Mouse (Mus musculus) limb, embryonic 10.5 days (tissue): Measurements from ENCODE around the gene Gcc1. TPM values are rescaled to one million over a fixed set of nuclear protein-coding genes. Genes with fewer than 3 reads are reported as not detected.
A peak's percentile ranks its signal among the peaks of the same experiment; 100 is the strongest.

ENCODE experiments used
- DNase-seq: peaks from one replicate; pipeline ENCODE4 v3.0.0-alpha.2; 2017; ENCODE audit warnings: low spot score
- H3K27ac ChIP-seq: fragments of 300-500 bp; sonication (generic); 2 replicates; pipeline ENCODE4 v1.5.1; 2016; ENCODE audit warnings: mild to moderate bottlenecking
- H3K27me3 ChIP-seq: fragments of 300-500 bp; sonication (generic); 2 replicates; pipeline ENCODE4 v1.6.1; 2016; ENCODE audit warnings: low read depth, mild to moderate bottlenecking; ENCODE audit not compliant: poor library complexity, severe bottlenecking
- H3K36me3 ChIP-seq: fragments of 300-500 bp; sonication (generic); 2 replicates; pipeline ENCODE4 v1.6.1; 2016; ENCODE audit warnings: mild to moderate bottlenecking, moderate library complexity
- H3K4me1 ChIP-seq: fragments of 300-500 bp; sonication (generic); 2 replicates; pipeline ENCODE4 v1.6.1; 2016
- H3K4me3 ChIP-seq: fragments of 300-500 bp; sonication (generic); 2 replicates; pipeline ENCODE4 v1.5.1; 2016; ENCODE audit warnings: mild to moderate bottlenecking, moderate library complexity
- H3K9me3 ChIP-seq: fragments of 300-500 bp; sonication (generic); replicated peaks from 2 replicates; pipeline ENCODE4 v1.6.1; 2016; ENCODE audit warnings: mild to moderate bottlenecking
- WGBS: fragments of 180-500 bp; shearing (Covaris S2); methylation state at CpG from one replicate; pipeline ENCODE4 v1.1.7; 2016; 5-methylcytosine and 5-hydroxymethylcytosine counted together
- polyA plus RNA-seq: library from polyadenylated mRNA; unstranded; fragments of >200 nt; fragmentation: Nextera tagmentation; extraction: Ambion mirVana; gene quantifications from 2 replicates; pipeline ENCODE4 v1.2.1, GENCODE M21; 2016

The Gcc1 gene
- polyA plus RNA-seq, 1 experiment from 2014 or later, result 10.7 TPM

GRCm38 (mm10) chr6:28431538-28431855 lies 3.3 kb upstream of the Gcc1 start:
- Histone ChIP-seq H3K27ac (no peak overlapping the region), H3K36me3 (peaks cover 7% of the 10 kb centered on the region), H3K9me3 (no peaks in the 10 kb centered on the region), H3K27me3 (no peaks in the 10 kb centered on the region), H3K4me3 (no peak overlapping the region), H3K4me1 (no peaks in the 10 kb centered on the region)
- no peak for DNase-seq
- WGBS, result 77% methylated on average over 6 of the region's 6 CpGs

DNA sequence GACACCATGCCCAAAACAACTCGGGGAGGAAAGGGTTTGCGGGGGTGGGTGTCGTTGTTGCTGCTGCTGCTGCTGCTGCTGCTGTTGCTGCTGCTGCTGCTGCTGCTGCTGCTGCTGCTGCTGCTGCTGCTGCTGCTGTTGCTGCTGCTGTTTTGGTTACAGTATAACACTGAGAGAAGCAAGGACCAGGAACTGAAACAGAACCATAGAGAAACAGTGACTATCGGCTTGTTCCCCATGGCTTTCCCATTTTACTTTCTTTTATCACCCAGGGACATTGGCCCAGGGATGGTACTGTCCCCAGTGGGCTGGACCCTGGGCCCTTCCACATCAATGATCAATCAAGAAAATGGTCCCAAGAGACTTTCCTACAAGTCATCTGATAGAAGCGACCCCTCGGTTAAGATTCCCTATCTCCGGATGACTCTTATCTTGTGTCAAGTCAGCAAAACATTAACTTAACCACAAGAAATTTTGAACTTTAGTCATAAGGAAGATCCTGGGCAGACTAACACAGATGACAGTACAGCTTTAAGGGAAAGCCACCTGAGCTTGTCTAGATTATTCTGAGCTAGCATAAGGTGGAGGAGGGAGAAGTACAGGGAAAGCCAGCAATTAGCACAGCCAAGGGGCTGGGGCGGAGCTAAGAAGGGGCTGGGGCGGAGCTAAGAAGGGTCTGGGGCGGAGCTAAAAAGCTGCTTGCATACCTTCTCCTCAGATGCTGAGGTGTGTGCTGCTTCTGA lies 2.8 kb upstream of the Gcc1 start:
- Histone ChIP-seq H3K4me3 (no peak overlapping the region), H3K27ac (no peak overlapping the region), H3K36me3 (peaks cover 13% of the 10 kb centered on the region), H3K9me3 (no peaks in the 10 kb centered on the region), H3K4me1 (no peaks in the 10 kb centered on the region), H3K27me3 (no peaks in the 10 kb centered on the region)
- WGBS, result 80% methylated on average over 10 of the region's 10 CpGs
- no peak for DNase-seq

GRCm38 (mm10) chr6:28429870-28430269 lies 1.7 kb upstream of the Gcc1 start:
- WGBS, result 87% methylated on average over 11 of the region's 11 CpGs
- DNase-seq, result no peak
- Histone ChIP-seq H3K27me3 (no peaks in the 10 kb centered on the region), H3K4me3 (no peak overlapping the region), H3K4me1 (no peaks in the 10 kb centered on the region), H3K27ac (no peak overlapping the region), H3K36me3 (peaks cover 24% of the 10 kb centered on the region), H3K9me3 (no peaks in the 10 kb centered on the region)

DNA sequence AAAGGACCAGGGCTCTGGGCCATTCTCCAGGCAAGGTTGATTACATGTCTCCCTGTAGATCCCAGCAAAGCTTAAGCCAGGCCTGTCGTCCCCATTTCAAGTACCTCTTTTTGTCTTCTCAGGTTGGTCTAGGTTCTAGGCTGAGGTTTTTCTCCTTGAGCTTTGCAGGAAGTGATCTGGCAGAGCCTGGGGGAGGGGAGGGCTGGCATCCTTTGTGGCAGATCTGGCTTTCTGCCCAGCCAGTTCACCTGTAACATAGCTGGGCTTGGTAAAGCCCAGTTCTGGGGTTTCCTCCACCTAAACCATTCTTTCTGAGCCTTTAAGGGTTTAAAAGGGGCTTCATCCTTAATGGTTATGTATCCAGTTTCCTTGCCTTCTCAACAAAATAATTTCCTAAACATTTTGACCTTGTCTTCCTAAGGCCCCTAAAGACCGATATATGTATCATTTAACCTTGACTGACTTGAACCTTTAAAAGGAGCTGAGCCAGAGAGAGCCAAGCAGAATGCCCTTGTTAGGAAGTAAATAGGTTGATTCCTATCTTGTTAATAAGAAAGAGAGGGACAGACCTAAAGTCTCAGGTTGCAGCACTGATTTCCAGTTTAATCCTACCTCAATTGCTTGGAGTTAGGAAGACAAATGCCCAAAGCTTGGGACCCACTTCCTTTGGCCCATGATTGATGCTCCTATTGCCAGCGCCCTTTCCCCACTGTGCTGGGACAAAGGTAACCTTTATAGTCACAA lies 922 bp downstream of the Gcc1 start, which contains the start of gene Fscn3:
Gene Fscn3, plus strand, starts transcription at position 694 of the 744 bp plus-strand sequence.
- no peaks in the 10 kb centered on the region for H3K27me3 ChIP-seq
- no peak within 1 kb of the TSS for H3K27ac ChIP-seq
- H3K9me3 ChIP-seq, result no peaks in the 10 kb centered on the region
- WGBS, result 84% methylated on average over 3 of the region's 3 CpGs
- H3K4me3 ChIP-seq, result no peak within 1 kb of the TSS
- H3K36me3 ChIP-seq, result peaks cover 27% of the 10 kb centered on the region
- peaks cover 9% of the 10 kb centered on the region for H3K4me1 ChIP-seq
- no peak for DNase-seq

DNA sequence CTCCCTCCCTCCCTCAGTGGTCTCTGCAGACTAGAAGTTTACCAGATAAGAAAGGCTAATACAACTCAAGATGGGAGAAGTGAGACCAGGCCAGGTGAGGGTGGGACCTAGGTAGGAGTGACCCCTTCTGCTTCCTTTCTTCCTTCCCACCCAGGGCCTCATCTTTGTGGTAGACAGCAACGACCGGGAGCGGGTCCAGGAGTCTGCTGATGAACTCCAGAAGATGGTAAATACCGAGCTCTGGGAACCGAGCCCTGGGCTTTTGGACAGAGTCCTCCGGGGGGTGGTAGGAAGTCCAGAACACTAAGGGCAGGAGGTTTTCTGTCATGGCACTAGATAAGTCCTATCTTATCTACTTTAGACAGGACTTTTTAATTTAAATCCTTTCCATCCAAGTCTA lies 3.2 kb downstream of the Gcc1 start:
- Histone ChIP-seq H3K36me3 (peaks cover 27% of the 10 kb centered on the region), H3K9me3 (no peaks in the 10 kb centered on the region), H3K4me1 (peaks cover 30% of the 10 kb centered on the region), H3K27me3 (no peaks in the 10 kb centered on the region), H3K4me3 (peak overlapping the region; percentile 94), H3K27ac (no peak overlapping the region)
- no peak for DNase-seq
- whole genome bisulfite sequencing, result 94% methylated on average over 6 of the region's 6 CpGs

- peak overlapping the region; percentile 95 for H3K27ac ChIP-seq
- DNase-seq, result peak; percentile 71
- no peaks in the 10 kb centered on the region for H3K27me3 ChIP-seq
- H3K36me3 ChIP-seq, result peaks cover 29% of the 10 kb centered on the region
- peaks cover 36% of the 10 kb centered on the region for H3K4me1 ChIP-seq
- H3K4me3 ChIP-seq, result peak overlapping the region; percentile 94
- 12% methylated on average over 45 of the region's 46 CpGs for WGBS
- no peaks in the 10 kb centered on the region for H3K9me3 ChIP-seq
Observed at GRCm38 (mm10) chr6:28423767-28424695, 4.2 kb downstream of the Gcc1 start.

GRCm38 (mm10) chr6:28423313-28423712 lies 4.9 kb downstream of the Gcc1 start, which contains the start of gene Arf5:
TSS of gene Arf5 (plus strand) at chr6:28423560.
- 2% methylated on average over 29 of the region's 42 CpGs for WGBS
- H3K4me1 ChIP-seq, result peaks cover 36% of the 10 kb centered on the region
- DNase-seq, result peak; percentile 97

DNA sequence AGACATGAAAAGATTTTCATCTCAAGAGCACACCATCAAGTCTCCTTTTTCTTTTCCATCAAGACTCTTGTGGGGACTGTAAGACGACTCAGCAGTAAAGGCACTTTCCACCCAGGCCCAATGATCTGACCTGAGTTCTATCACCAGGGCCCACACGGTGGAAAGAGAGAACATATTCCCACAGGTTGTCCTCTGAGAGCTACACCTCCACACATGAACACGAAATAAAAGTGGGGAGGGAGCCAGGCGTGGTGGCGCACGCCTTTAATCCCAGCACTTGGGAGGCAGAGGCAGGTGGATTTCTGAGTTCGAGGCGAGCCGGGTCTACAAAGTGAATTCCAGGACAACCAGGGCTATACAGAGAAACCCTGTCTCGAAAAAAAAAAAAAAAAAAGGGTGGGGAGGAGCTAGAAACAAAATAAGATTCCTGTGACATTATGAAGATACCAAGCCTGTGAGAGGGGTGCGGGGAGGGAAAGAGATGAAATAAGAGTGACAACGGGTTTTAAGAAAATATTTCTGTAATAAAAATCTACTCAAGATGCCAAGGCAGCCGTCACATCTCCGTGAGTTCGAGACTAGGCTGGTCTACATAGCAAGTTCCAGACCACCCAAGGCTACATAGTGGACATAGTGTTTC lies 5.4 kb downstream of the Gcc1 start:
- H3K4me3 ChIP-seq, result peak overlapping the region; percentile 94
- no peaks in the 10 kb centered on the region for H3K9me3 ChIP-seq
- H3K36me3 ChIP-seq, result peaks cover 42% of the 10 kb centered on the region
- no peak for DNase-seq
- H3K27ac ChIP-seq, result peak overlapping the region; percentile 95; the same call in 1 of the 2 replicates
- peaks cover 36% of the 10 kb centered on the region for H3K4me1 ChIP-seq
- 74% methylated on average over 15 of the region's 15 CpGs for WGBS
- no peaks in the 10 kb centered on the region for H3K27me3 ChIP-seq

More at GRCm38 (mm10) chr6:28423313-28423712, 4.9 kb downstream of the Gcc1 start, which contains the start of gene Arf5:
- Histone ChIP-seq H3K9me3 (no peaks in the 10 kb centered on the region), H3K27me3 (no peaks in the 10 kb centered on the region), H3K36me3 (peaks cover 36% of the 10 kb centered on the region), H3K27ac (peak within 1 kb of the TSS; percentile 95), H3K4me3 (peak within 1 kb of the TSS; percentile 94)

DNA sequence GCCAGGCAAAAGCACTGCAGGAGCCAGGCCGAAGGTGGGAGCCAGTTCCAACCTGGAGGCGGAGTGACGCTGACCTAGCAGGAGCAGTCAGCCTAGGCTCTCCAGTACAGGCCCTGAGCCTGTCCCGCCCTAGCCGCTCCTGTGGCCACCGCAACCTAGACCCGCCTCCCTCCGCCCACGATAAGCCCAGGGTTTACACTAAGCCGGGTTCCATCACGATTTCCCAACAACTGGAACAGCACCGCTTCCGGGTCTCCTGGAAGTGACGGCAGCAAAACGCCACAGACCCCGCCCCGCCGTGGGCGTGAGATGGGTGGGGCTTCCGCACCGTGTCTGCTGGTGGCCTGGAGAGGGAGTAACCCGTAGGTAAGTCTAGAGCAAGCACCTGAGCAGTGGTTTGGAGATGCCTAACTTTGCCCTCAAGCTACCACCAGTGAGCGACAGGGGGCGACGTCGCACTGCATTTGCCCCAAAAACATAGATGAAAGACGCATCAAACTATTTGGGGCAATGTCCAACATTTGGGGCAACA lies 6.7 kb downstream of the Gcc1 start:
- Histone ChIP-seq H3K4me1 (peaks cover 36% of the 10 kb centered on the region), H3K4me3 (peak overlapping the region; percentile 86), H3K9me3 (no peaks in the 10 kb centered on the region), H3K27me3 (no peaks in the 10 kb centered on the region), H3K27ac (peak overlapping the region; percentile 73), H3K36me3 (peaks cover 47% of the 10 kb centered on the region)
- peak; percentile 95 for DNase-seq
- under 1% methylated on average over 27 of the region's 27 CpGs for WGBS

DNA sequence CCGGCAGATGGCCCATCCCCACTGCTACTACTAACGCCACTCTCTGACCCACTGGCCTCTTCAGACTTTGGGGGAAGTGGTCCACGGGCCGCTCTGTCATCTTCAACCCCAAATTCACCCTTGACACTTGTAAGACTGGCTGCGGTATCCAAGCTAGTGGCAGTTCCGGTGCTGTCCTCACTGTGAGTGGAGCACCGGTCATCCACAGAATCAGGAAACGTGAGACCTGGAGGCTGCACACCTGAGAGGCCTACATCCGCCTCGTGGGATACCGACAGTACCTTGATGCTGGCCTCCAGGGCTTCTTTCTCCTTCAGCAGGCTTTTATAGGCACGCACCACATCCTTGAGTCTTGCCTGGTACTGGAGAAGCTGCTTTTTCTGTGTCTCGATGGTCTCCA lies 7.3 kb downstream of the Gcc1 start:
- Histone ChIP-seq H3K4me1 (peaks cover 36% of the 10 kb centered on the region), H3K9me3 (no peaks in the 10 kb centered on the region), H3K4me3 (peak overlapping the region; percentile 86), H3K27me3 (no peaks in the 10 kb centered on the region), H3K36me3 (peaks cover 47% of the 10 kb centered on the region), H3K27ac (peak overlapping the region; percentile 73)
- WGBS, result 25% methylated on average over 13 of the region's 13 CpGs
- DNase-seq, result no peak

DNA sequence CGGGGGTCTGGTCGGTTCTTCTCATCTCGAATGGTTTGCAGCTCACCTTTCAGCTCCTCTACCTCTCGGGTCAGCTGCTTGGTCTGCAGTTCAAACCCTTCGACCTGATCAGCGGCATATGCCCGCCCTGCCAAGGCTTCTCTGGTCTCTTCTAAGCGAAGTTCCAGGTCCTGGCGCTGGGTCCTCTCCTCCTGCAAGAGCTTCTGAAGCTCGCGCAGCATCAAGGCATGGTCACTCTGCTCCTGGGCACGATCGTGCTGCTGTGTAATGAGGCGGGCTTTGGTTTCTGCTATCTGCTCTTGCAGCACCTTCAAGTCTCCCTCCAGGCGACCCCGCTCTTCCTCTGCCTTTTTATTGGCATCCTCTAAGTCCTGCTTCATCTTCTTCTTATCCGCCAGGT lies 7.8 kb downstream of the Gcc1 start:
- Histone ChIP-seq H3K27ac (no peak overlapping the region), H3K4me1 (peaks cover 36% of the 10 kb centered on the region), H3K9me3 (no peaks in the 10 kb centered on the region), H3K36me3 (peaks cover 47% of the 10 kb centered on the region), H3K4me3 (peak overlapping the region; percentile 86), H3K27me3 (no peaks in the 10 kb centered on the region)
- WGBS, result 80% methylated on average over 17 of the region's 17 CpGs
- DNase-seq, result no peak

- Histone ChIP-seq H3K4me1 (peaks cover 35% of the 10 kb centered on the region), H3K36me3 (peaks cover 47% of the 10 kb centered on the region), H3K4me3 (no peak overlapping the region), H3K27me3 (no peaks in the 10 kb centered on the region), H3K9me3 (no peaks in the 10 kb centered on the region), H3K27ac (no peak overlapping the region)
- 84% methylated on average over 2 of the region's 2 CpGs for WGBS
- no peak for DNase-seq
Observed at GRCm38 (mm10) chr6:28419673-28420072, 8.5 kb downstream of the Gcc1 start.
